Mouse (Mus musculus) lung, embryonic 15.5 days (tissue): ENCODE data around the gene St6gal1. TPM values are rescaled to one million over a fixed set of nuclear protein-coding genes. Genes with fewer than 3 reads are reported as not detected.

ENCODE experiments used
- ATAC-seq: fragments of 200-750 bp; cut with Nextera tagmentation; 2 replicates; pipeline ENCODE4 v1.8.0; 2017; ENCODE audit warnings: moderate number of reproducible peaks, borderline replicate concordance; ENCODE audit not compliant: low FRiP score, low TSS enrichment; ENCODE audit errors: extremely low read depth
- H3K27ac ChIP-seq: fragments of 300-500 bp; sonication (generic); 2 replicates; pipeline ENCODE4 v1.5.1; 2015; ENCODE audit warnings: moderate library complexity, mild to moderate bottlenecking, inconsistent platforms
- H3K27me3 ChIP-seq: fragments of 300-500 bp; sonication (generic); 2 replicates; pipeline ENCODE4 v1.6.1; 2015; ENCODE audit warnings: inconsistent platforms
- H3K36me3 ChIP-seq: fragments of 300-500 bp; sonication (generic); 2 replicates; pipeline ENCODE4 v1.6.1; 2015; ENCODE audit warnings: inconsistent platforms
- H3K4me1 ChIP-seq: fragments of 300-500 bp; sonication (generic); 2 replicates; pipeline ENCODE4 v1.6.1; 2015; ENCODE audit warnings: inconsistent platforms
- H3K4me2 ChIP-seq: fragments of 300-500 bp; sonication (generic); 2 replicates; pipeline ENCODE4 v1.6.1; 2015; ENCODE audit warnings: inconsistent platforms, mild to moderate bottlenecking, moderate library complexity
- H3K4me3 ChIP-seq: fragments of 300-500 bp; sonication (generic); 2 replicates; pipeline ENCODE4 v1.5.1; 2015; ENCODE audit warnings: mild to moderate bottlenecking, inconsistent platforms
- H3K9ac ChIP-seq: fragments of 300-500 bp; sonication (generic); 2 replicates; pipeline ENCODE4 v1.6.1; 2015; ENCODE audit warnings: inconsistent platforms
- H3K9me3 ChIP-seq: fragments of 300-500 bp; sonication (generic); 2 replicates; pipeline ENCODE4 v1.6.1; 2016; ENCODE audit warnings: inconsistent platforms
- WGBS: fragments of 180-500 bp; shearing (Covaris S2); methylation state at CpG from one replicate; pipeline ENCODE4 v1.1.7; 2015; 5-methylcytosine and 5-hydroxymethylcytosine counted together
- polyA plus RNA-seq: library from polyadenylated mRNA; unstranded; fragments of >200 nt; fragmentation: Nextera tagmentation; extraction: Ambion mirVana; gene quantifications from 2 replicates; pipeline ENCODE4 v1.2.1, GENCODE M21; 2015

Gene St6gal1
- polyA plus RNA-seq, 1 experiment from 2014 or later, result 52.7 TPM

GRCm38 (mm10) chr16:23314790-23315189, 90.2 kb downstream of the St6gal1 start:
- Histone ChIP-seq H3K4me3 (no peak overlapping the region), H3K27ac (peak overlapping the region; percentile 90), H3K9me3 (no peaks in the 10 kb centered on the region), H3K36me3 (no peaks in the 10 kb centered on the region), H3K27me3 (no peaks in the 10 kb centered on the region), H3K4me2 (no peak overlapping the region), H3K9ac (no peak overlapping the region), H3K4me1 (peaks cover 44% of the 10 kb centered on the region)
- ATAC-seq, result peak; percentile 84
- 5% methylated on average over 7 of the region's 7 CpGs for WGBS

- Histone ChIP-seq H3K4me1 (peaks cover 44% of the 10 kb centered on the region), H3K9me3 (no peaks in the 10 kb centered on the region), H3K4me2 (no peak overlapping the region), H3K27me3 (no peaks in the 10 kb centered on the region), H3K36me3 (peaks cover 17% of the 10 kb centered on the region), H3K9ac (no peak overlapping the region), H3K4me3 (no peak overlapping the region), H3K27ac (peak overlapping the region; percentile 92)
- 17% methylated on average over 7 of the region's 7 CpGs for WGBS
- peak; percentile 36; the same call in 1 of the 2 replicates for ATAC-seq
Measured at GRCm38 (mm10) chr16:23317411-23318047, 93.0 kb downstream of the St6gal1 start.

GRCm38 (mm10) chr16:23320025-23320424, 95.5 kb downstream of the St6gal1 start:
- no peak for ATAC-seq
- Histone ChIP-seq H3K9me3 (no peaks in the 10 kb centered on the region), H3K36me3 (peaks cover 17% of the 10 kb centered on the region), H3K4me3 (no peak overlapping the region), H3K4me2 (no peak overlapping the region), H3K4me1 (peaks cover 49% of the 10 kb centered on the region), H3K27ac (no peak overlapping the region), H3K27me3 (no peaks in the 10 kb centered on the region), H3K9ac (no peak overlapping the region)
- 85% methylated on average over 3 of the region's 3 CpGs for WGBS

GRCm38 (mm10) chr16:23320579-23320978, 96.0 kb downstream of the St6gal1 start:
- Histone ChIP-seq H3K4me2 (no peak overlapping the region), H3K36me3 (peaks cover 17% of the 10 kb centered on the region), H3K9me3 (no peaks in the 10 kb centered on the region), H3K27ac (no peak overlapping the region), H3K4me3 (no peak overlapping the region), H3K27me3 (no peaks in the 10 kb centered on the region), H3K4me1 (peaks cover 48% of the 10 kb centered on the region), H3K9ac (no peak overlapping the region)
- 93% methylated on average over 6 of the region's 6 CpGs for WGBS
- no peak for ATAC-seq

- Histone ChIP-seq H3K9me3 (no peaks in the 10 kb centered on the region), H3K4me2 (no peak overlapping the region), H3K4me3 (no peak overlapping the region), H3K27me3 (no peaks in the 10 kb centered on the region), H3K9ac (no peak overlapping the region), H3K27ac (peak overlapping the region; percentile 24; the same call in 1 of the 2 replicates), H3K36me3 (peaks cover 19% of the 10 kb centered on the region), H3K4me1 (peaks cover 49% of the 10 kb centered on the region)
- ATAC-seq, result no peak
Measured at GRCm38 (mm10) chr16:23322453-23322852, 97.9 kb downstream of the St6gal1 start.

GRCm38 (mm10) chr16:23323915-23324314, 99.4 kb downstream of the St6gal1 start:
- H3K9ac ChIP-seq, result no peak overlapping the region
- peaks cover 35% of the 10 kb centered on the region for H3K4me1 ChIP-seq
- H3K27ac ChIP-seq, result peak overlapping the region; percentile 76
- H3K4me3 ChIP-seq, result no peak overlapping the region
- H3K27me3 ChIP-seq, result no peaks in the 10 kb centered on the region
- H3K4me2 ChIP-seq, result no peak overlapping the region
- H3K9me3 ChIP-seq, result no peaks in the 10 kb centered on the region
- no peak for ATAC-seq
- 26% methylated on average over 3 of the region's 3 CpGs for WGBS
- H3K36me3 ChIP-seq, result peaks cover 30% of the 10 kb centered on the region

- peak overlapping the region; percentile 69; the same call in 1 of the 2 replicates for H3K27ac ChIP-seq
- 66% methylated on average over 6 of the region's 6 CpGs for WGBS
- H3K4me2 ChIP-seq, result no peak overlapping the region
Measured at GRCm38 (mm10) chr16:23324867-23325650, 100.5 kb downstream of the St6gal1 start.

GRCm38 (mm10) chr16:23326664-23327063, 102.1 kb downstream of the St6gal1 start:
- Histone ChIP-seq H3K4me2 (no peak overlapping the region), H3K27ac (peak overlapping the region; percentile 69), H3K27me3 (no peaks in the 10 kb centered on the region), H3K4me1 (peaks cover 33% of the 10 kb centered on the region), H3K9ac (no peak overlapping the region), H3K36me3 (peaks cover 24% of the 10 kb centered on the region), H3K9me3 (no peaks in the 10 kb centered on the region), H3K4me3 (no peak overlapping the region)
- no peak for ATAC-seq
- WGBS, result 60% methylated on average over 6 of the region's 6 CpGs

More at GRCm38 (mm10) chr16:23324867-23325650, 100.5 kb downstream of the St6gal1 start:
- H3K4me3 ChIP-seq, result no peak overlapping the region
- H3K9ac ChIP-seq, result no peak overlapping the region
- ATAC-seq, result 0 out of 2 replicates have a peak, but pooled peaks have one; percentile 17
- no peaks in the 10 kb centered on the region for H3K9me3 ChIP-seq
- H3K4me1 ChIP-seq, result peaks cover 33% of the 10 kb centered on the region
- no peaks in the 10 kb centered on the region for H3K27me3 ChIP-seq
- H3K36me3 ChIP-seq, result peaks cover 33% of the 10 kb centered on the region

GRCm38 (mm10) chr16:23327266-23327665, 102.7 kb downstream of the St6gal1 start:
- no peak for ATAC-seq
- no peak overlapping the region for H3K4me3 ChIP-seq
- H3K36me3 ChIP-seq, result peaks cover 22% of the 10 kb centered on the region
- no peak overlapping the region for H3K9ac ChIP-seq
- H3K9me3 ChIP-seq, result no peaks in the 10 kb centered on the region
- no peaks in the 10 kb centered on the region for H3K27me3 ChIP-seq
- H3K27ac ChIP-seq, result peak overlapping the region; percentile 42; the same call in 1 of the 2 replicates
- H3K4me1 ChIP-seq, result peaks cover 33% of the 10 kb centered on the region
- 88% methylated on average over 7 of the region's 7 CpGs for WGBS
- no peak overlapping the region for H3K4me2 ChIP-seq

- H3K4me3 ChIP-seq, result no peak overlapping the region
- H3K36me3 ChIP-seq, result peaks cover 22% of the 10 kb centered on the region
- H3K4me1 ChIP-seq, result peaks cover 30% of the 10 kb centered on the region
- no peak overlapping the region for H3K27ac ChIP-seq
- ATAC-seq, result no peak
- H3K4me2 ChIP-seq, result no peak overlapping the region
- 83% methylated on average over 7 of the region's 7 CpGs for WGBS
- H3K9me3 ChIP-seq, result no peaks in the 10 kb centered on the region
- H3K9ac ChIP-seq, result no peak overlapping the region
- H3K27me3 ChIP-seq, result no peaks in the 10 kb centered on the region
Measured at GRCm38 (mm10) chr16:23328201-23328600, 103.7 kb downstream of the St6gal1 start.

GRCm38 (mm10) chr16:23332136-23332535, 107.6 kb downstream of the St6gal1 start:
- 57% methylated on average over 2 of the region's 2 CpGs for WGBS
- H3K9ac ChIP-seq, result no peak overlapping the region
- peaks cover 22% of the 10 kb centered on the region for H3K36me3 ChIP-seq
- H3K27ac ChIP-seq, result no peak overlapping the region
- no peaks in the 10 kb centered on the region for H3K27me3 ChIP-seq
- no peaks in the 10 kb centered on the region; the same call in 1 of the 2 replicates for H3K4me1 ChIP-seq
- no peak for ATAC-seq
- H3K9me3 ChIP-seq, result no peaks in the 10 kb centered on the region
- H3K4me3 ChIP-seq, result no peak overlapping the region
- no peak overlapping the region for H3K4me2 ChIP-seq

- no peak for ATAC-seq
- 50% methylated on average over 6 of the region's 6 CpGs for WGBS
Measured at GRCm38 (mm10) chr16:23332686-23333085, 108.1 kb downstream of the St6gal1 start.

More at GRCm38 (mm10) chr16:23332686-23333085, 108.1 kb downstream of the St6gal1 start:
- Histone ChIP-seq H3K27me3 (no peaks in the 10 kb centered on the region), H3K4me1 (no peaks in the 10 kb centered on the region; the same call in 1 of the 2 replicates), H3K4me2 (no peak overlapping the region), H3K9me3 (no peaks in the 10 kb centered on the region), H3K4me3 (no peak overlapping the region), H3K36me3 (peaks cover 19% of the 10 kb centered on the region), H3K27ac (no peak overlapping the region), H3K9ac (no peak overlapping the region)
